Mouse (Mus musculus): ENCODE measurements around the gene Gm5617.

- TF ChIP-seq POLR2A (IDR thresholded peaks at IDR 0.05; ENCODE audit: borderline replicate concordance, control insufficient read depth, low read depth, low read length) (no peak), CTCF (IDR thresholded peaks at IDR 0.05; ENCODE audit: control insufficient read depth, insufficient read depth, low read length) (no peak)
Measured at GRCm38 (mm10) chr9:48460720-48461119, 34.5 kb upstream of the Gm5617 start.

All from bone marrow, adult 2 months (tissue).